Mouse (Mus musculus): Measurements from ENCODE around the gene Coa3.
A peak's percentile ranks its signal among the peaks of the same experiment; 100 is the strongest.

Gene Coa3

DNA sequence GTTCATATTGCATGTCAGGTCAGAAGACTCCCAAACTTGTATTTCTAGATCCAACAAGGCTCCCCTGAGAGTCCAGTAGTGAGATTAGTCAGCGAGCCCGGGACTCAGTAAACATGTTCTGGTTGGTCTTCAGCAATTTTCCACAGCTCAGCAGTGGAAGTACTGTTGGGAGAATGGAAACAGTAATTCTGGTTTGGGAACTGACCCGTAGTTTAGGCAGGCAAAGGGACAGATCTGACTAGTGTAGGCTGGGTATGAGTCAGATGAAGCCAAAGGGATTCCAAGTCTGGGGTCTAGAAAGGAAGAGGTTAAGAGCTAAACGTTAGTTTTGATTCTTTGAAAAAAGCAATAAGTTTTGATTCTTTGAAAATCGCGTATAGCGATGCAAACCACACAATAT lies 26.0 kb downstream of the Coa3 start:
- DNase-seq (ENCODE audit: inconsistent ontology term): no peak

DNA sequence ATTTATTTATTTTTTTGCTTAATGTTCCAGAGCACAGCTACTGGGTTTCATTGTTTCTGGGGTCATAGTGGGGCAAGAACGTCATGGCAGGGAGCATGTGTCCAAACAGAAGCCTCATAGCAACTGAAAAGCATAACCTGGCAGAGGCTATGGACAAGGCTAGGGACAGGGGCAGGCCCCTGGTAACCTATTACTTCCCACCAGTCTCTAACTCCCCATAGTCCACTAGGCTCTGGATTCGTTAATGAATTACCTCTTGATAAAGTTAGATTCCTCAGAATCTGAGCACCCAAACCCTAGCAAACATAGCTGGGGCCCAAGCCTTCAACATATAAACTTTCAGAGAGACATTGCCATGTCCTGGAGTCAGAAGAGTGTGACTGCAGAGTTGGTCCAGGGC lies 27.9 kb downstream of the Coa3 start:
- no peak for DNase-seq (ENCODE audit: inconsistent ontology term)

GRCm38 (mm10) chr11:101248258-101248994 lies 30.5 kb downstream of the Coa3 start:
- peak; percentile 66 for DNase-seq (ENCODE audit: inconsistent ontology term)

- DNase-seq (ENCODE audit: inconsistent ontology term): no peak
Observed at GRCm38 (mm10) chr11:101247521-101248030, 31.3 kb downstream of the Coa3 start.

DNA sequence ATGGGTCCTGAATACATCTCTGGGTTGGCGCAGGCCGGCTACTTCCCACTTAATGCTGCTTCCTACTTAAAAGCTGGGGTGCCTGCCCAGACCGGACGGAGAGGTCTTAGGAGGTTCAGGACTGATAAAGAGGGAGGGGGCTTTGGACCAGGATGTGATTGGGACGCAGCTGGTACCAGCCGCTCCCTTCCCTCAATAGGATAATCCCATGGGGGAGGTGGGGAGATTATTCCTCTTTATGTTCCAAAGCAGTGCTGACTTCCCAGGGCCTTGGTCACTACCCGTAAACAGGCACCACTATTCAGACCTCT lies 32.3 kb downstream of the Coa3 start:
- no peak for DNase-seq (ENCODE audit: inconsistent ontology term)

GRCm38 (mm10) chr11:101245855-101246701 lies 32.8 kb downstream of the Coa3 start, which contains the start of gene Ramp2:
TSS of gene Ramp2 (plus strand) at chr11:101246028.
- peak; percentile 72 for DNase-seq (ENCODE audit: inconsistent ontology term)

GRCm38 (mm10) chr11:101245071-101245470 lies 33.8 kb downstream of the Coa3 start:
- DNase-seq (ENCODE audit: inconsistent ontology term): no peak

GRCm38 (mm10) chr11:101238071-101238647 lies 40.8 kb downstream of the Coa3 start:
- DNase-seq (ENCODE audit: inconsistent ontology term): no peak

- DNase-seq (ENCODE audit: inconsistent ontology term): no peak
Observed at GRCm38 (mm10) chr11:101236782-101237181, 42.1 kb downstream of the Coa3 start.

GRCm38 (mm10) chr11:101235429-101235828 lies 43.5 kb downstream of the Coa3 start:
- no peak for DNase-seq (ENCODE audit: inconsistent ontology term)

GRCm38 (mm10) chr11:101234124-101234523 lies 44.8 kb downstream of the Coa3 start:
- DNase-seq (ENCODE audit: inconsistent ontology term): no peak

GRCm38 (mm10) chr11:101233240-101233639 lies 45.7 kb downstream of the Coa3 start:
- DNase-seq (ENCODE audit: inconsistent ontology term): no peak

DNA sequence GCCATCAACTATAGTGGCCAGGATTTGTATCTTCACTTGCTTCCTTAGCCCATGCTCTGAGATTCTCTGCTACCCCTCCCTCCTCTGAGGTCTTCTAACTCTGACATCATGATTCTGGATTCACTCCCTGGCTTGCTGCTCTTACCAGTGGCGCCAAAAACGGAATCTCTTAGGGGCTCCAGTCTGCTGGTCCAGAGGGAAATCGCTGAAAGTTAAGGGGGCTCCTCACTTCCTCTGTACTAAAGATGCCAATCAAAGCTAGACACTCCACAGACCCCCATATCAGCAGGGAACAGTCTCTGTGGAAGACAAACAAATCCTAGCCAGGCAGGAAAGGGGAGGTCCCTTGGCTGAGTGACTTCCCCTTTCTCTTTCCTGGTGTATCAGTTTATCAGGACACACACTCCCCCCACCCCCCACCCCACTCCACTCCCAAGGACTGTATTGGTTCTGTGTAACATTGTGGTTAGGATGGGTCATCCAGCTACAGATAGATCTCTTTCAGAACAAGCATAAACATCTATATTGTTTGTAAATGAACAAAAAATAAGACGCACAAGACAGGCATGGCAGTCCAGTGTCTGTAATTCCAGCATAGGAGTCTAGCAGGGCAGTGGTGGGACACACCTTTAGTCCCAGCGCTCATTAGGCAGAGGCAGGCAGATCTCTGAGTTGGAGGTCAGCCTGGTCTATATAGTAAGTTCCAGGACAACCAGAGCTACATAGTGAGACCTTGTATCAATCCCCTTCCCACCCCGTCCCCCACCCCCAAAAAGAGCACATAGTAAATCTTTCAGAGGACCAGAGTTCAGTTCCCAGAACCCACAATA lies 46.7 kb downstream of the Coa3 start:
- no peak for DNase-seq (ENCODE audit: inconsistent ontology term)

- DNase-seq (ENCODE audit: inconsistent ontology term): peak; percentile 46
Observed at GRCm38 (mm10) chr11:101230991-101231871, 47.7 kb downstream of the Coa3 start.

DNA sequence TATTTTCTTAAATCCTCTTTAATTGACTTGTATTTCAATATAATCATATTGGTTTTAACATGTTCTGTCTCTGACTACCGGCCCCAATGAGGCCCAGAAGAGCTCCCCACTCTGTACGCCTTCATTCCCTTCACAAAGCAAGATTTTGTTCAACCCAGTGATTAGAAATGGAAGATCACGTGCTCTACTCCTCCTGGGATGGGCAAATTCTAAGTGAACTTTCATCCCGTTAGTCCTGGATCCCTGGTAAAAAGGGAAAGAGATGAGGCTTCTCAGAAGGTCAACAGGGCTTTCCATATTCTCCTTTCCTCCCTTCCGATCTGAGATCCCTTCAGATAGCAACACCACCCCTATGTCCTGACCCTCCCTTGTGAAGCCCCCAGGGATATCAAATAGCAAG lies 48.4 kb downstream of the Coa3 start:
- no peak for DNase-seq (ENCODE audit: inconsistent ontology term)

- DNase-seq (ENCODE audit: inconsistent ontology term): no peak
Observed at GRCm38 (mm10) chr11:101230061-101230511, 48.8 kb downstream of the Coa3 start.

- peak; percentile 29 for DNase-seq (ENCODE audit: inconsistent ontology term)
Observed at GRCm38 (mm10) chr11:101229361-101229900, 49.5 kb downstream of the Coa3 start.

Data from Muller cell, postnatal 12 days (primary cell).